Comparison of ENCODE assay signal across 8 mouse cellular contexts in genomic region chr2:148851116-148851906, GRCm38 (mm10). TPM values are rescaled to one million over a fixed set of nuclear protein-coding genes. Genes with fewer than 3 reads are reported as not detected.
DNase-seq lines count a peak whose midpoint lies in the region; ATAC-seq and TF ChIP-seq lines count a peak whose summit lies in the region.

No protein-coding gene starts in this region.

- no peak overlapping the region for H3K4me3 ChIP-seq in embryonic facial prominence, embryonic 12.5 days
- H3K4me3 ChIP-seq in heart, adult 2 months = peak overlapping the region; percentile 39
- H3K4me3 ChIP-seq in midbrain, embryonic 12.5 days = no peak overlapping the region

- no peak for TF ChIP-seq EP300 in heart, adult 2 months (IDR thresholded peaks at IDR 0.05; ENCODE audit: insufficient read depth, low read depth, low read length)

- no peak for TF ChIP-seq POLR2A in heart, adult 2 months (IDR thresholded peaks at IDR 0.05; ENCODE audit: insufficient read depth, low read depth, low read length)

- WGBS in embryonic facial prominence, embryonic 12.5 days = 38% methylated on average over 8 of the region's 8 CpGs
- WGBS in heart, adult 2 months = 28% methylated on average over 8 of the region's 8 CpGs
- 51% methylated on average over 8 of the region's 8 CpGs for WGBS in midbrain, embryonic 12.5 days

- no peak overlapping the region for H3K4me2 ChIP-seq in embryonic facial prominence, embryonic 12.5 days (replicated peaks)
- H3K4me2 ChIP-seq in midbrain, embryonic 12.5 days (replicated peaks) = no peak overlapping the region

- no peaks in the 10 kb centered on the region for H3K36me3 ChIP-seq in embryonic facial prominence, embryonic 12.5 days
- H3K36me3 ChIP-seq in heart, adult 2 months (ENCODE audit: control insufficient read depth, insufficient read depth, low read length) = peaks cover under 1% of the 10 kb centered on the region; the same call in 1 of the 2 replicates
- H3K36me3 ChIP-seq in midbrain, embryonic 12.5 days = no peaks in the 10 kb centered on the region

- H3K9me3 ChIP-seq in embryonic facial prominence, embryonic 12.5 days = no peaks in the 10 kb centered on the region
- no peaks in the 10 kb centered on the region for H3K9me3 ChIP-seq in midbrain, embryonic 12.5 days

- no peaks in the 10 kb centered on the region for H3K4me1 ChIP-seq in embryonic facial prominence, embryonic 12.5 days
- peaks cover 5% of the 10 kb centered on the region for H3K4me1 ChIP-seq in heart, adult 2 months (ENCODE audit: control insufficient read depth, insufficient read depth, low read length)
- H3K4me1 ChIP-seq in midbrain, embryonic 12.5 days = no peaks in the 10 kb centered on the region

- 0 out of 2 replicates have a peak, but pooled peaks have one; percentile 15 for ATAC-seq in embryonic facial prominence, embryonic 12.5 days (ENCODE audit: insufficient number of reproducible peaks, insufficient read depth, low FRiP score, low TSS enrichment)
- ATAC-seq in midbrain, embryonic 12.5 days (ENCODE audit: low FRiP score, low read depth) = peak; percentile 71

- H3K79me2 ChIP-seq in heart, adult 2 months (replicated peaks; ENCODE audit: control insufficient read depth, insufficient read depth, low read length) = no peaks in the 10 kb centered on the region; the same call in 1 of the 2 replicates

- no peaks in the 10 kb centered on the region for H3K27me3 ChIP-seq in embryonic facial prominence, embryonic 12.5 days
- H3K27me3 ChIP-seq in heart, adult 2 months (ENCODE audit: control insufficient read depth, insufficient read depth, low read length) = no peaks in the 10 kb centered on the region
- H3K27me3 ChIP-seq in midbrain, embryonic 12.5 days = no peaks in the 10 kb centered on the region

- peak; percentile 95 for DNase-seq in 3T3-L1 (ENCODE audit: low read depth, low spot score)
- DNase-seq in adrenal gland, postnatal 25 days = peak; percentile 58
- peak; percentile 78 to 80 for DNase-seq in heart, adult 2 months
- peak; percentile 90 for DNase-seq in kidney, adult 18-20 months
- DNase-seq in left cerebral cortex, postnatal 4 days = peak; percentile 58
- peak; percentile 45 for DNase-seq in skeletal muscle tissue, adult 2 months (ENCODE audit: low read depth, low spot score)

- no peak overlapping the region for H3K9ac ChIP-seq in embryonic facial prominence, embryonic 12.5 days
- H3K9ac ChIP-seq in heart, adult 2 months (ENCODE audit: low read depth, low read length) = 0 out of 2 replicates have a peak overlapping the region, but pooled peaks have one; percentile 47
- no peak overlapping the region for H3K9ac ChIP-seq in midbrain, embryonic 12.5 days (replicated peaks)

- intact Hi-C loops in heart, adult 2 months (cut with DNase I) = loop anchor here (1.0 to 5.0 kb wide), 3 partner anchors 23 to 99 kb away; partner anchors contain the start of gene Cstl1
- intact Hi-C loops in left cerebral cortex, postnatal 4 days (cut with DNase I) = loop anchor here (2.0 kb wide), 1 partner anchor 51 kb away; no protein-coding TSS in a partner anchor

- TF ChIP-seq CTCF in heart, adult 2 months (IDR thresholded peaks at IDR 0.05) = peak; percentile 83

- no peak overlapping the region for H3K27ac ChIP-seq in embryonic facial prominence, embryonic 12.5 days
- no peak overlapping the region for H3K27ac ChIP-seq in heart, adult 2 months
- no peak overlapping the region for H3K27ac ChIP-seq in midbrain, embryonic 12.5 days (replicated peaks)

RNA-seq across cellular contexts. Expression of gene 9230104L09Rik, which starts 13.5 kb away (rescaled TPM):
- 1.2 TPM in 1 of 2 replicates, not detected in the other for total RNA-seq in adrenal gland, postnatal 25 days (2021)
- polyA plus RNA-seq in embryonic facial prominence, embryonic 12.5 days (2016; fragmentation: Nextera tagmentation; extraction: Ambion mirVana) = not detected in 2 replicates
- 1 to 10 TPM in 1 of 2 experiments, under 1 TPM in 1; 0.73 to 1.5 TPM for total RNA-seq in heart, adult 2 months (2021)
- polyA plus RNA-seq in heart, adult 2 months (2012; rRNA removed) = 0.70 and 0.80 TPM in 2 replicates
- not detected for total RNA-seq in left cerebral cortex, postnatal 4 days (2021)
- not detected in 2 replicates for polyA plus RNA-seq in midbrain, embryonic 12.5 days (2016; fragmentation: Nextera tagmentation; extraction: Ambion mirVana)

RNA-seq across cellular contexts. Expression of gene Cst9, which starts 16.4 kb away (rescaled TPM):
- not detected in 2 replicates for total RNA-seq in adrenal gland, postnatal 25 days (2021)
- not detected in 2 replicates for polyA plus RNA-seq in embryonic facial prominence, embryonic 12.5 days (2016; fragmentation: Nextera tagmentation; extraction: Ambion mirVana)
- not detected for total RNA-seq in heart, adult 2 months (2021)
- 0.82 and 2.2 TPM in 2 replicates for polyA plus RNA-seq in heart, adult 2 months (2012; rRNA removed)
- total RNA-seq in left cerebral cortex, postnatal 4 days (2021) = not detected
- polyA plus RNA-seq in midbrain, embryonic 12.5 days (2016; fragmentation: Nextera tagmentation; extraction: Ambion mirVana) = not detected in 2 replicates

RNA-seq across cellular contexts. Expression of gene Cst3, which starts 24.2 kb away (rescaled TPM):
- total RNA-seq in adrenal gland, postnatal 25 days (2021) = 728 and 742 TPM in 2 replicates
- 321 and 339 TPM in 2 replicates for polyA plus RNA-seq in embryonic facial prominence, embryonic 12.5 days (2016; fragmentation: Nextera tagmentation; extraction: Ambion mirVana)
- total RNA-seq in heart, adult 2 months (2021) = 1,000 to 10,000 TPM in 1 of 2 experiments, 100 to 1,000 TPM in 1; 956 to 1,050 TPM
- 1,635 and 1,968 TPM in 2 replicates for polyA plus RNA-seq in heart, adult 2 months (2012; rRNA removed)
- total RNA-seq in left cerebral cortex, postnatal 4 days (2021) = 100 to 1,000 TPM; 792 to 798 TPM
- polyA plus RNA-seq in midbrain, embryonic 12.5 days (2016; fragmentation: Nextera tagmentation; extraction: Ambion mirVana) = 325 and 355 TPM in 2 replicates

RNA-seq across cellular contexts. Expression of gene Cst13, which starts 31.4 kb away (rescaled TPM):
- total RNA-seq in adrenal gland, postnatal 25 days (2021) = 0.58 TPM in 1 of 2 replicates, not detected in the other
- not detected in 2 replicates for polyA plus RNA-seq in embryonic facial prominence, embryonic 12.5 days (2016; fragmentation: Nextera tagmentation; extraction: Ambion mirVana)
- total RNA-seq in heart, adult 2 months (2021) = not detected
- polyA plus RNA-seq in heart, adult 2 months (2012; rRNA removed) = not detected in 2 replicates
- total RNA-seq in left cerebral cortex, postnatal 4 days (2021) = under 1 TPM in 1 of 2 experiments, not detected in 1; 0.52 TPM
- not detected in 2 replicates for polyA plus RNA-seq in midbrain, embryonic 12.5 days (2016; fragmentation: Nextera tagmentation; extraction: Ambion mirVana)

RNA-seq across cellular contexts. Expression of gene Cst8, which starts 52.7 kb away (rescaled TPM):
- 172 and 207 TPM in 2 replicates for total RNA-seq in adrenal gland, postnatal 25 days (2021)
- polyA plus RNA-seq in embryonic facial prominence, embryonic 12.5 days (2016; fragmentation: Nextera tagmentation; extraction: Ambion mirVana) = not detected in 2 replicates
- total RNA-seq in heart, adult 2 months (2021) = not detected
- not detected in 2 replicates for polyA plus RNA-seq in heart, adult 2 months (2012; rRNA removed)
- not detected for total RNA-seq in left cerebral cortex, postnatal 4 days (2021)
- polyA plus RNA-seq in midbrain, embryonic 12.5 days (2016; fragmentation: Nextera tagmentation; extraction: Ambion mirVana) = not detected in 2 replicates

Comparison
In these comparisons a context has a peak if more than half of its experiments do, and no peak if none do; other contexts are left out.
1. DNase-seq: peak in every context shown above with its lines; median percentile 95 in 3T3-L1; 90 in kidney, adult 18-20 months; 79 in heart, adult 2 months; 58 in adrenal gland, postnatal 25 days; 58 in left cerebral cortex, postnatal 4 days; 45 in skeletal muscle tissue, adult 2 months.